ENCODE assay signal across 13 mouse cellular contexts in the genomic region with DNA sequence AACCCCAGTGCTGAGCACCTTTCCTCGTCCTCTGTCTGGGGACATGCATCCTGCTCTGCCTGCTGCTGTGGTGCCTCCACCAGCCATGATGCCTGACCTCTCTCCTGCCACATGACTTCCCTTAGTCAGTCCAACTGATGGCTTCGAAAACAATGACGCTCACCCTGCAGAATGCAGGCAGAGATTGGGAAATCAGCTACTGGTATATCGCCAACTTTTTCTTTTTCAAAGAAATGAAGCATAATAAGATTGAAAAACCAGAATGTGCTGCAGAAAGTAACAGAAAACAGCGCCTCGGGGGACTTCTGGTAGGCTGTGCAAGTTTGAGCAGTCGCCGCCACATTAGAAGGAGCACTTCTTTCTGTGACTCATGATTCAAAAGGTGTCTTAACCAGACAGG. TPM values are rescaled to one million over a fixed set of nuclear protein-coding genes. Genes with fewer than 3 reads are reported as not detected.
A peak's percentile ranks its signal among the peaks of the same experiment; 100 is the strongest.
DNase-seq lines count a peak whose midpoint lies in the region; ATAC-seq and TF ChIP-seq lines count a peak whose summit lies in the region.
"Had no signal": no experiment of that assay in that cellular context is flagged by ENCODE, and none has a peak within 500 bp of the region (broad histone marks: within the 10 kb centered on the region; RNA-seq: fewer than 3 reads in every experiment).

No protein-coding gene starts in this region.

- H3K4me3 ChIP-seq in stomach, postnatal 0 days (ENCODE audit: low read depth, low read length): no peak overlapping the region

- ATAC-seq in stomach, postnatal 0 days (ENCODE audit: low FRiP score, low TSS enrichment): peak; percentile 76; the same call in 1 of the 2 replicates

- H3K36me3 ChIP-seq in stomach, postnatal 0 days (ENCODE audit: control insufficient read depth, insufficient read depth, low read length): no peaks in the 10 kb centered on the region; the same call in 1 of the 2 replicates

- intact Hi-C loops in heart, postnatal 25 days (cut with DNase I): no loop called here

- no peak for TF ChIP-seq EP300 in stomach, postnatal 0 days (optimal IDR thresholded peaks at IDR 0.05)

- no peaks in the 10 kb centered on the region for H3K9me3 ChIP-seq in stomach, postnatal 0 days (ENCODE audit: control insufficient read depth, low read length)

- H3K4me2 ChIP-seq in stomach, postnatal 0 days (replicated peaks; ENCODE audit: low read depth): no peak overlapping the region

- H3K27ac ChIP-seq in stomach, postnatal 0 days (replicated peaks): peak overlapping the region; percentile 45; the same call in 1 of the 2 replicates

- TF ChIP-seq CTCF in stomach, postnatal 0 days (IDR thresholded peaks at IDR 0.05; ENCODE audit: low read depth): no peak

- no peaks in the 10 kb centered on the region for H3K4me1 ChIP-seq in stomach, postnatal 0 days (replicated peaks; ENCODE audit: control insufficient read depth, insufficient read depth)

- no peaks in the 10 kb centered on the region for H3K27me3 ChIP-seq in stomach, postnatal 0 days (ENCODE audit: control insufficient read depth, insufficient read depth, low read length)

- WGBS in stomach, postnatal 0 days: 55% methylated on average over 8 of the region's 8 CpGs

- H3K9ac ChIP-seq in stomach, postnatal 0 days (ENCODE audit: low read length): no peak overlapping the region

- peak; percentile 75 for DNase-seq in gastrocnemius, adult 18-20 months (ENCODE audit: low spot score)
- no peak for DNase-seq in gastrocnemius, postnatal 10 days
- DNase-seq in urinary bladder, postnatal 14 days (ENCODE audit: low spot score): peak; percentile 32
- DNase-seq in urinary bladder, postnatal 4 days (ENCODE audit: low spot score in 2 of 2): no peak
- DNase-seq in heart, postnatal 25 days (ENCODE audit: low spot score): peak; percentile 22
- DNase-seq in stomach, postnatal 0 days (ENCODE audit: low spot score): no peak
- no peak for DNase-seq in layer of hippocampus, postnatal 25 days (ENCODE audit: extremely low spot score in 1 of 2, low spot score in 1 of 2)
- DNase-seq in embryo, embryonic 10.5 days (ENCODE audit: low spot score): no peak
- DNase-seq: cerebellum, postnatal 10 days; right cerebral cortex, postnatal 4 days had no signal

RNA-seq across cellular contexts. Expression of a gene that starts 18.7 kb away (rescaled TPM):
- total RNA-seq in gastrocnemius, adult 18-20 months (2021): 1 to 10 TPM; 5.7 to 7.3 TPM
- 10 to 100 TPM; 46.8 to 61.4 TPM for total RNA-seq in gastrocnemius, postnatal 10 days (2021)
- 10 to 100 TPM in 1 of 2 experiments, 1 to 10 TPM in 1; 9.8 to 11.7 TPM for total RNA-seq in heart, postnatal 25 days (2021)
- polyA plus RNA-seq in stomach, postnatal 0 days (2015; fragmentation: Nextera tagmentation; extraction: Ambion mirVana): 5.9 and 6.9 TPM in 2 replicates
- 10 to 100 TPM; 10.1 to 11.8 TPM for total RNA-seq in layer of hippocampus, postnatal 25 days (2021)

RNA-seq across cellular contexts. Expression of a gene that starts 33.8 kb away (rescaled TPM):
- total RNA-seq in gastrocnemius, adult 18-20 months (2021): not detected
- not detected for total RNA-seq in gastrocnemius, postnatal 10 days (2021)
- not detected for total RNA-seq in heart, postnatal 25 days (2021)
- 3,206 and 3,289 TPM in 2 replicates for polyA plus RNA-seq in stomach, postnatal 0 days (2015; fragmentation: Nextera tagmentation; extraction: Ambion mirVana)
- not detected for total RNA-seq in layer of hippocampus, postnatal 25 days (2021)
- polyA plus RNA-seq: hindbrain, embryonic 11.5 days; liver, embryonic 16.5 days had no signal

RNA-seq across cellular contexts. Expression of a gene that starts 56.2 kb away (rescaled TPM):
- not detected for total RNA-seq in gastrocnemius, adult 18-20 months (2021)
- total RNA-seq in gastrocnemius, postnatal 10 days (2021): not detected
- not detected for total RNA-seq in heart, postnatal 25 days (2021)
- polyA plus RNA-seq in stomach, postnatal 0 days (2015; fragmentation: Nextera tagmentation; extraction: Ambion mirVana): 6,164 and 6,292 TPM in 2 replicates
- not detected for total RNA-seq in layer of hippocampus, postnatal 25 days (2021)
- total RNA-seq: left cerebral cortex, postnatal 14 days had no signal
- polyA plus RNA-seq: hindbrain, embryonic 11.5 days; liver, embryonic 16.5 days had no signal

Comparison
In these comparisons a context has a peak if more than half of its experiments do, and no peak if none do; other contexts are left out.
1. DNase-seq: peak in gastrocnemius, adult 18-20 months (single experiment), urinary bladder, postnatal 14 days (single experiment) and heart, postnatal 25 days (single experiment); none in gastrocnemius, postnatal 10 days (single experiment), urinary bladder, postnatal 4 days (0 of 2), stomach, postnatal 0 days (single experiment), layer of hippocampus, postnatal 25 days (0 of 2) and embryo, embryonic 10.5 days (single experiment).